ENCODE assay signal across 22 mouse cellular contexts in the genomic region with DNA sequence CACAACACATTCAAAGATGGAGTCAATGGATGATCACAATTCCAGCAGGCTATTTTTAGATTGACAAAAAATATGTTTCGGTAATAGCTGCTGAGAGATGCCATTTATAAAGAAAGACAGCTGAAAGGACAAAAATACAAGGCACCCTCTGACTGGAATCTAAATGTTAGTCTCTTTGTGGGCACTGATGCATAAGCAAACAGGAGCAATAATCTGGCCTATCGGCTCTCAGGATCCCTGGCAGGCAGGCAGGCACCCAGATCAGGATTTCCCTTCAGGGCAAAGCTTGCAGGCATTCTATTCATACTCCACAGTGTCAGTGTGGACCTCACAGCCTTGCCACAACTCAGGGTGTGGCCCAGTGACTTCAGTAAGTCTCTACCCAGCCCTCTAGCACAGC. TPM values are rescaled to one million over a fixed set of nuclear protein-coding genes. Genes with fewer than 3 reads are reported as not detected.
DNase-seq lines count a peak whose midpoint lies in the region; ATAC-seq and TF ChIP-seq lines count a peak whose summit lies in the region.
"Had no signal": no experiment of that assay in that cellular context is flagged by ENCODE, and none has a peak within 500 bp of the region (broad histone marks: within the 10 kb centered on the region; RNA-seq: fewer than 3 reads in every experiment).

No protein-coding gene starts in this region.

- no peak overlapping the region for H3K9ac ChIP-seq in forebrain, embryonic 15.5 days (replicated peaks)
- no peak overlapping the region for H3K9ac ChIP-seq in forebrain, embryonic 12.5 days
- H3K9ac ChIP-seq in hindbrain, postnatal 0 days (replicated peaks; ENCODE audit: low read length), result no peak overlapping the region
- no peak overlapping the region for H3K9ac ChIP-seq in hindbrain, embryonic 16.5 days (ENCODE audit: low read depth, low read length)
- H3K9ac ChIP-seq: midbrain, embryonic 15.5 days; neural tube, embryonic 13.5 days had no signal

- no peak for ATAC-seq in forebrain, embryonic 15.5 days (replicated peaks)
- ATAC-seq in forebrain, embryonic 12.5 days (ENCODE audit: low FRiP score), result no peak
- ATAC-seq in hindbrain, postnatal 0 days, result peak; percentile 36; the same call in 1 of the 2 replicates
- no peak for ATAC-seq in hindbrain, embryonic 16.5 days
- ATAC-seq: activated CD4-positive, CD25-positive, alpha-beta regulatory T cell, adult 4 months; lung, postnatal 0 days; midbrain, embryonic 15.5 days had no signal

- no peak for DNase-seq in hindbrain, postnatal 0 days (ENCODE audit: low spot score)
- DNase-seq in brain, adult 2 months (ENCODE audit: low read depth, low spot score), result peak; percentile 51
- DNase-seq in cerebellum, adult 9-10 months, result no peak
- DNase-seq in embryo, embryonic 10.5 days (ENCODE audit: low spot score), result no peak
- DNase-seq: adrenal gland, adult 8-10 months; cerebellum, adult 2 months; gastrocnemius, postnatal 25 days; heart, adult 2 months; kidney, adult 2 months; liver had no signal

- peaks cover 14% of the 10 kb centered on the region for H3K4me1 ChIP-seq in forebrain, embryonic 15.5 days
- peaks cover 7% of the 10 kb centered on the region for H3K4me1 ChIP-seq in forebrain, embryonic 12.5 days
- H3K4me1 ChIP-seq in hindbrain, postnatal 0 days (ENCODE audit: insufficient read depth, low read length), result peaks cover 9% of the 10 kb centered on the region; the same call in 1 of the 2 replicates
- peaks cover 13% of the 10 kb centered on the region for H3K4me1 ChIP-seq in hindbrain, embryonic 16.5 days (ENCODE audit: control insufficient read depth, insufficient read depth, low read depth, low read length)

- H3K9me3 ChIP-seq in forebrain, embryonic 15.5 days, result no peaks in the 10 kb centered on the region
- H3K9me3 ChIP-seq in forebrain, embryonic 12.5 days, result no peaks in the 10 kb centered on the region
- no peaks in the 10 kb centered on the region for H3K9me3 ChIP-seq in hindbrain, postnatal 0 days (ENCODE audit: low read length)
- no peaks in the 10 kb centered on the region for H3K9me3 ChIP-seq in hindbrain, embryonic 16.5 days (ENCODE audit: control insufficient read depth, low read length)
- H3K9me3 ChIP-seq: hindbrain, embryonic 10.5 days; limb, embryonic 10.5 days; midbrain, embryonic 15.5 days; neural tube, embryonic 13.5 days had no signal

- H3K27me3 ChIP-seq in forebrain, embryonic 15.5 days, result no peaks in the 10 kb centered on the region
- H3K27me3 ChIP-seq in forebrain, embryonic 12.5 days, result no peaks in the 10 kb centered on the region
- H3K27me3 ChIP-seq in hindbrain, postnatal 0 days (ENCODE audit: insufficient read depth, low read length), result no peaks in the 10 kb centered on the region
- H3K27me3 ChIP-seq in hindbrain, embryonic 16.5 days (replicated peaks; ENCODE audit: control insufficient read depth, insufficient read depth, low read length), result no peaks in the 10 kb centered on the region
- H3K27me3 ChIP-seq: midbrain, embryonic 15.5 days; neural tube, embryonic 13.5 days had no signal

- 0 out of 2 replicates have a peak overlapping the region, but pooled peaks have one; percentile 0 for H3K27ac ChIP-seq in forebrain, embryonic 15.5 days (replicated peaks)
- H3K27ac ChIP-seq in forebrain, embryonic 12.5 days, result no peak overlapping the region
- peak overlapping the region; percentile 45; the same call in 1 of the 2 replicates for H3K27ac ChIP-seq in hindbrain, postnatal 0 days
- H3K27ac ChIP-seq in hindbrain, embryonic 16.5 days (ENCODE audit: low read depth, low read length), result no peak overlapping the region
- H3K27ac ChIP-seq: heart, adult 2 months; hindbrain, embryonic 10.5 days; kidney, postnatal 0 days; limb, embryonic 10.5 days; macrophage; midbrain, embryonic 15.5 days; neural tube, embryonic 13.5 days had no signal

- 35% methylated on average over 2 of the region's 2 CpGs for WGBS in forebrain, embryonic 15.5 days
- 69% methylated on average over 2 of the region's 2 CpGs for WGBS in forebrain, embryonic 12.5 days
- WGBS in hindbrain, postnatal 0 days, result 41% methylated on average over 2 of the region's 2 CpGs
- WGBS in hindbrain, embryonic 16.5 days, result 46% methylated on average over 2 of the region's 2 CpGs

- H3K4me2 ChIP-seq in forebrain, embryonic 15.5 days (replicated peaks), result no peak overlapping the region
- no peak overlapping the region for H3K4me2 ChIP-seq in forebrain, embryonic 12.5 days
- no peak overlapping the region for H3K4me2 ChIP-seq in hindbrain, postnatal 0 days (ENCODE audit: low read depth, low read length)
- H3K4me2 ChIP-seq in hindbrain, embryonic 16.5 days (ENCODE audit: low read length), result no peak overlapping the region
- H3K4me2 ChIP-seq: midbrain, embryonic 15.5 days; neural tube, embryonic 13.5 days had no signal

- TF ChIP-seq CTCF in hindbrain, postnatal 0 days (IDR thresholded peaks at IDR 0.05; ENCODE audit: low read depth), result no peak

- H3K36me3 ChIP-seq in forebrain, embryonic 15.5 days, result peaks cover 76% of the 10 kb centered on the region
- H3K36me3 ChIP-seq in forebrain, embryonic 12.5 days (replicated peaks), result peaks cover 94% of the 10 kb centered on the region
- peaks cover 56% of the 10 kb centered on the region for H3K36me3 ChIP-seq in hindbrain, postnatal 0 days (ENCODE audit: insufficient read depth, low read length)
- peaks cover 32% of the 10 kb centered on the region for H3K36me3 ChIP-seq in hindbrain, embryonic 16.5 days (ENCODE audit: control insufficient read depth, insufficient read depth, low read length)

- H3K4me3 ChIP-seq in forebrain, embryonic 15.5 days, result no peak overlapping the region
- no peak overlapping the region for H3K4me3 ChIP-seq in forebrain, embryonic 12.5 days (replicated peaks)
- no peak overlapping the region for H3K4me3 ChIP-seq in hindbrain, postnatal 0 days (ENCODE audit: low read length)
- H3K4me3 ChIP-seq in hindbrain, embryonic 16.5 days (ENCODE audit: low read length), result no peak overlapping the region
- H3K4me3 ChIP-seq: erythroblast, embryonic 14.5 days; heart, adult 2 months; hindbrain, embryonic 10.5 days; limb, embryonic 10.5 days; midbrain, embryonic 15.5 days; neural tube, embryonic 13.5 days had no signal

RNA-seq across cellular contexts. Expression of a gene that starts 5.7 kb away (rescaled TPM):
- polyA plus RNA-seq in forebrain, embryonic 15.5 days (2015; fragmentation: Nextera tagmentation; extraction: Ambion mirVana), result 46.1 and 48.1 TPM in 2 replicates
- 28.2 and 29.2 TPM in 2 replicates for polyA plus RNA-seq in forebrain, embryonic 12.5 days (2016; fragmentation: Nextera tagmentation; extraction: Ambion mirVana)
- 71.0 and 76.1 TPM in 2 replicates for total RNA-seq in hindbrain, postnatal 0 days (2014; rRNA removed)
- polyA plus RNA-seq in hindbrain, postnatal 0 days (2015; fragmentation: Nextera tagmentation; extraction: Ambion mirVana), result 52.1 and 52.9 TPM in 2 replicates
- polyA plus RNA-seq in hindbrain, embryonic 16.5 days (2015; fragmentation: Nextera tagmentation; extraction: Ambion mirVana), result 54.3 and 55.8 TPM in 2 replicates

RNA-seq across cellular contexts. Expression of a gene that starts 18.5 kb away (rescaled TPM):
- 67.3 and 67.7 TPM in 2 replicates for polyA plus RNA-seq in forebrain, embryonic 15.5 days (2015; fragmentation: Nextera tagmentation; extraction: Ambion mirVana)
- 70.2 and 74.2 TPM in 2 replicates for polyA plus RNA-seq in forebrain, embryonic 12.5 days (2016; fragmentation: Nextera tagmentation; extraction: Ambion mirVana)
- total RNA-seq in hindbrain, postnatal 0 days (2014; rRNA removed), result 29.4 and 32.9 TPM in 2 replicates
- polyA plus RNA-seq in hindbrain, postnatal 0 days (2015; fragmentation: Nextera tagmentation; extraction: Ambion mirVana), result 39.0 and 40.8 TPM in 2 replicates
- polyA plus RNA-seq in hindbrain, embryonic 16.5 days (2015; fragmentation: Nextera tagmentation; extraction: Ambion mirVana), result 40.5 and 43.1 TPM in 2 replicates

RNA-seq across cellular contexts. Expression of a gene that starts 32.3 kb away (rescaled TPM):
- polyA plus RNA-seq in forebrain, embryonic 15.5 days (2015; fragmentation: Nextera tagmentation; extraction: Ambion mirVana), result 22.6 and 24.4 TPM in 2 replicates
- 26.3 and 27.6 TPM in 2 replicates for polyA plus RNA-seq in forebrain, embryonic 12.5 days (2016; fragmentation: Nextera tagmentation; extraction: Ambion mirVana)
- total RNA-seq in hindbrain, postnatal 0 days (2014; rRNA removed), result 111 and 125 TPM in 2 replicates
- 20.3 and 20.6 TPM in 2 replicates for polyA plus RNA-seq in hindbrain, postnatal 0 days (2015; fragmentation: Nextera tagmentation; extraction: Ambion mirVana)
- 20.4 and 27.8 TPM in 2 replicates for polyA plus RNA-seq in hindbrain, embryonic 16.5 days (2015; fragmentation: Nextera tagmentation; extraction: Ambion mirVana)

RNA-seq across cellular contexts. Expression of a gene that starts 40.1 kb away (rescaled TPM):
- polyA plus RNA-seq in forebrain, embryonic 15.5 days (2015; fragmentation: Nextera tagmentation; extraction: Ambion mirVana), result 59.0 and 63.2 TPM in 2 replicates
- 51.5 and 54.4 TPM in 2 replicates for polyA plus RNA-seq in forebrain, embryonic 12.5 days (2016; fragmentation: Nextera tagmentation; extraction: Ambion mirVana)
- total RNA-seq in hindbrain, postnatal 0 days (2014; rRNA removed), result 29.0 and 29.4 TPM in 2 replicates
- polyA plus RNA-seq in hindbrain, postnatal 0 days (2015; fragmentation: Nextera tagmentation; extraction: Ambion mirVana), result 51.7 and 54.8 TPM in 2 replicates
- polyA plus RNA-seq in hindbrain, embryonic 16.5 days (2015; fragmentation: Nextera tagmentation; extraction: Ambion mirVana), result 54.2 and 57.3 TPM in 2 replicates

RNA-seq across cellular contexts. Expression of a gene that starts 52.5 kb away (rescaled TPM):
- polyA plus RNA-seq in forebrain, embryonic 15.5 days (2015; fragmentation: Nextera tagmentation; extraction: Ambion mirVana), result 8.3 and 9.1 TPM in 2 replicates
- polyA plus RNA-seq in forebrain, embryonic 12.5 days (2016; fragmentation: Nextera tagmentation; extraction: Ambion mirVana), result 5.6 and 6.2 TPM in 2 replicates
- total RNA-seq in hindbrain, postnatal 0 days (2014; rRNA removed), result 63.4 and 88.4 TPM in 2 replicates
- 7.7 and 8.5 TPM in 2 replicates for polyA plus RNA-seq in hindbrain, postnatal 0 days (2015; fragmentation: Nextera tagmentation; extraction: Ambion mirVana)
- polyA plus RNA-seq in hindbrain, embryonic 16.5 days (2015; fragmentation: Nextera tagmentation; extraction: Ambion mirVana), result 10.7 and 11.1 TPM in 2 replicates
- polyA plus RNA-seq: erythroblast, embryonic 14.5 days had no signal

Comparison
In these comparisons a context has a peak if more than half of its experiments do, and no peak if none do; other contexts are left out.
1. H3K27ac ChIP-seq: peak in forebrain, embryonic 15.5 days (single experiment) and hindbrain, postnatal 0 days (single experiment); none in forebrain, embryonic 12.5 days (single experiment) and hindbrain, embryonic 16.5 days (single experiment).